Mouse (Mus musculus): ENCODE results near the gene Ybx1.
A peak's percentile ranks its signal among the peaks of the same experiment; 100 is the strongest.

- TF ChIP-seq EP300 (IDR thresholded peaks at IDR 0.05; ENCODE audit: low read depth) (peak; percentile 71; the same call in 1 of the 2 replicates), CTCF (IDR thresholded peaks at IDR 0.05; ENCODE audit: low read depth) (no peak)
These were observed 19.2 kb downstream of the Ybx1 start for GRCm38 (mm10) chr4:119275226-119275625.

All from heart, postnatal 0 days (tissue).